Mouse (Mus musculus) heart, adult 2 months (tissue): ENCODE results near the gene Clstn2. TPM values are rescaled to one million over a fixed set of nuclear protein-coding genes. Genes with fewer than 3 reads are reported as not detected.

Experiments used
- DNase-seq, 2 experiments: peaks; one replicate each; pipeline ENCODE4 v3.0.0; 2021
- H3K27ac ChIP-seq: fragments of 200-600 bp; 2 replicates; pipeline ENCODE4 v1.8.1; 2022
- H3K27me3 ChIP-seq: fragments of 200-500 bp; 2 replicates; pipeline ENCODE4 v1.6.1; 2012; ENCODE audit warnings: mild to moderate bottlenecking, low read length, inconsistent platforms, mixed read lengths; ENCODE audit not compliant: control insufficient read depth, insufficient read depth
- H3K36me3 ChIP-seq: fragments of 200-500 bp; 2 replicates; pipeline ENCODE4 v1.6.1; 2012; ENCODE audit warnings: low read length, inconsistent platforms; ENCODE audit not compliant: control insufficient read depth, insufficient read depth
- H3K4me1 ChIP-seq: fragments of 200-500 bp; 2 replicates; pipeline ENCODE4 v1.6.1; 2011; ENCODE audit warnings: low read length; ENCODE audit not compliant: control insufficient read depth, insufficient read depth
- H3K4me3 ChIP-seq: fragments of 200-600 bp; 2 replicates; pipeline ENCODE4 v1.8.1; 2022
- H3K79me2 ChIP-seq: fragments of 200-500 bp; replicated peaks from 2 replicates; pipeline ENCODE4 v1.6.1; 2012; ENCODE audit warnings: mild to moderate bottlenecking, inconsistent platforms, low read length, moderate library complexity, mixed read lengths; ENCODE audit not compliant: control insufficient read depth, insufficient read depth
- H3K9ac ChIP-seq: fragments of 200-500 bp; 2 replicates; pipeline ENCODE4 v1.6.1; 2012; ENCODE audit warnings: low read depth, mild to moderate bottlenecking, control low read depth, inconsistent platforms, low read length, mixed read lengths
- CTCF ChIP-seq: fragments of 200-600 bp; IDR thresholded peaks from 2 replicates; pipeline ENCODE4 v1.8.1; 2022; ENCODE audit warnings: antibody characterized with exemption, mild to moderate bottlenecking, moderate library complexity
- EP300 ChIP-seq: fragments of 200-500 bp; IDR thresholded peaks from 2 replicates; pipeline ENCODE4 v1.6.1; 2011; ENCODE audit warnings: low read depth, low read length, control low read depth; ENCODE audit not compliant: insufficient read depth
- POLR2A ChIP-seq: fragments of 200-500 bp; IDR thresholded peaks from 2 replicates; pipeline ENCODE4 v1.6.1; 2011; ENCODE audit warnings: mild to moderate bottlenecking, low read depth, low read length, control low read depth; ENCODE audit not compliant: insufficient read depth
- WGBS: fragments of 180-500 bp; shearing (Covaris S2); methylation state at CpG from one replicate; pipeline ENCODE4 v1.1.7; 2018; 5-methylcytosine and 5-hydroxymethylcytosine counted together
- intact Hi-C: fragments of 180-260 bp; cut with DNase I; formaldehyde crosslinking; loops from one replicate; pipeline ENCODE4 v1.15.1; 2025
- polyA plus RNA-seq: library from polyadenylated mRNA; depleted of rRNA; stranded (reverse); fragments of >200 nt; gene quantifications from 2 replicates; pipeline ENCODE4 v1.2.3, GENCODE M21; 2012
- total RNA-seq, 2 experiments: library from RNA; stranded (reverse); gene quantifications; 2 replicates each; pipeline ENCODE4 v1.2.3; 2021

Gene Clstn2
- total and polyA plus RNA-seq, 3 experiments: 0.29 to 0.39 (median 0.37) TPM

- H3K4me1 ChIP-seq: no peaks in the 10 kb centered on the region
- TF ChIP-seq EP300: no peak
- no peak for TF ChIP-seq POLR2A
- no peak for TF ChIP-seq CTCF
- no peak overlapping the region for H3K9ac ChIP-seq
- no peak overlapping the region for H3K27ac ChIP-seq
- no peaks in the 10 kb centered on the region for H3K79me2 ChIP-seq
- WGBS: 63% methylated on average over 1 of the region's 1 CpGs
- no peaks in the 10 kb centered on the region for H3K36me3 ChIP-seq
- H3K4me3 ChIP-seq: no peak overlapping the region
- no peak for DNase-seq
- intact Hi-C loops: no loop called here
- H3K27me3 ChIP-seq: no peaks in the 10 kb centered on the region
Observed at GRCm38 (mm10) chr9:97429885-97430449, 603.0 kb downstream of the Clstn2 start.

DNA sequence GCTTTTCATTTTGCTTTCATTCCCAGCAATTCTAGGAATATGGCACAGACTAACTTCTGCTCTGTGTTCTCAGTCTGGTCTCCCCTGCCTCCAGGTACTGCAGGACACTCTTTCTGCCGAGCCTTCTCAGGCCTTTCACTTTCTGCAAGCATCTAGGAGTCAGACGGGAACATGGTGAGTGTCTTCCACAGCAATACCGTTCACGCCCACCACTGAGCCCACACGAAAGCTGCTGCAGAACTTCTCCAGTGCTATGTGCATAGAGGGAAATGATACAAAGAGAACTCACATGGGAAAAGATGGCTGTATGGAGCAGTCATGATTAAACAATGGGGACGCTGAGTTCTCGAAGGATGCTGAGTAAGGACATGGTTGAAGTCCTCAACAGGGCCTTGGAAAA is 604.9 kb downstream of the Clstn2 start:
- no peak overlapping the region for H3K4me3 ChIP-seq
- H3K36me3 ChIP-seq: no peaks in the 10 kb centered on the region
- WGBS: 74% methylated on average over 7 of the region's 7 CpGs
- no peak for TF ChIP-seq EP300
- no peak for TF ChIP-seq CTCF
- no peak for TF ChIP-seq POLR2A
- H3K4me1 ChIP-seq: no peaks in the 10 kb centered on the region
- no peak for DNase-seq
- intact Hi-C loops: no loop called here
- H3K79me2 ChIP-seq: no peaks in the 10 kb centered on the region
- no peak overlapping the region for H3K27ac ChIP-seq
- no peaks in the 10 kb centered on the region for H3K27me3 ChIP-seq
- H3K9ac ChIP-seq: no peak overlapping the region

- Histone ChIP-seq H3K4me1 (no peaks in the 10 kb centered on the region), H3K27me3 (no peaks in the 10 kb centered on the region), H3K9ac (no peak overlapping the region), H3K79me2 (no peaks in the 10 kb centered on the region), H3K27ac (no peak overlapping the region), H3K36me3 (no peaks in the 10 kb centered on the region), H3K4me3 (no peak overlapping the region)
- TF ChIP-seq POLR2A: no peak
- no peak for TF ChIP-seq EP300
- no peak for TF ChIP-seq CTCF
- intact Hi-C loops: no loop called here
- DNase-seq: no peak
- WGBS: 55% methylated on average over 5 of the region's 5 CpGs
Observed at GRCm38 (mm10) chr9:97420896-97421295, 612.1 kb downstream of the Clstn2 start.

- Histone ChIP-seq H3K79me2 (no peaks in the 10 kb centered on the region), H3K4me3 (no peak overlapping the region), H3K9ac (no peak overlapping the region), H3K27me3 (no peaks in the 10 kb centered on the region), H3K36me3 (no peaks in the 10 kb centered on the region), H3K27ac (no peak overlapping the region), H3K4me1 (no peaks in the 10 kb centered on the region)
- 70% methylated on average over 6 of the region's 6 CpGs for WGBS
- no peak for TF ChIP-seq POLR2A
- no peak for TF ChIP-seq EP300
- no peak for TF ChIP-seq CTCF
- intact Hi-C loops: no loop called here
- DNase-seq: no peak
Observed at GRCm38 (mm10) chr9:97414876-97415668, 617.9 kb downstream of the Clstn2 start.

DNA sequence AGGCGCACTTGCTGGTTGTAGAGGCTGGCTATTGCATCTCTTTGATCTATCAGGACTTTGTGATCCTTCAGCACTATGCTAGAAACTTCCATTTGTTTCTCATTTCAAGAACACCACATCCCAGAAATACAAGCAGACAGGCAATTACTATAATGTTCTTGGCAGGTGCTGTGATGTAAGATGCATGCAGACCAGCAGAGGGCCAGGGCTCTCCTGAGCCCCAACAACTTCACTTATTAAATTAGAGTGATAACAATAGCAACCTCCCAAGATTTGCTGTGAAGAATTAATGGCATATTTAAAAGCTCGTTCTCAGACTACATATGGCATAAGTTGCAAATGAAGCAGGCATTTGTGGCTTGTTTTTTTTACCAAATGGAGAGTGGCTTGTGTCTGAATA is 624.8 kb downstream of the Clstn2 start:
- no peaks in the 10 kb centered on the region for H3K4me1 ChIP-seq
- WGBS: 73% methylated on average over 2 of the region's 2 CpGs
- H3K79me2 ChIP-seq: no peaks in the 10 kb centered on the region
- no peaks in the 10 kb centered on the region for H3K36me3 ChIP-seq
- no peak for DNase-seq
- H3K27me3 ChIP-seq: no peaks in the 10 kb centered on the region
- intact Hi-C loops: no loop called here
- no peak overlapping the region for H3K4me3 ChIP-seq
- TF ChIP-seq EP300: no peak
- no peak for TF ChIP-seq CTCF
- no peak for TF ChIP-seq POLR2A
- no peak overlapping the region for H3K27ac ChIP-seq
- no peak overlapping the region for H3K9ac ChIP-seq
